Mouse (Mus musculus): ENCODE results near the gene Dab1.

DNA sequence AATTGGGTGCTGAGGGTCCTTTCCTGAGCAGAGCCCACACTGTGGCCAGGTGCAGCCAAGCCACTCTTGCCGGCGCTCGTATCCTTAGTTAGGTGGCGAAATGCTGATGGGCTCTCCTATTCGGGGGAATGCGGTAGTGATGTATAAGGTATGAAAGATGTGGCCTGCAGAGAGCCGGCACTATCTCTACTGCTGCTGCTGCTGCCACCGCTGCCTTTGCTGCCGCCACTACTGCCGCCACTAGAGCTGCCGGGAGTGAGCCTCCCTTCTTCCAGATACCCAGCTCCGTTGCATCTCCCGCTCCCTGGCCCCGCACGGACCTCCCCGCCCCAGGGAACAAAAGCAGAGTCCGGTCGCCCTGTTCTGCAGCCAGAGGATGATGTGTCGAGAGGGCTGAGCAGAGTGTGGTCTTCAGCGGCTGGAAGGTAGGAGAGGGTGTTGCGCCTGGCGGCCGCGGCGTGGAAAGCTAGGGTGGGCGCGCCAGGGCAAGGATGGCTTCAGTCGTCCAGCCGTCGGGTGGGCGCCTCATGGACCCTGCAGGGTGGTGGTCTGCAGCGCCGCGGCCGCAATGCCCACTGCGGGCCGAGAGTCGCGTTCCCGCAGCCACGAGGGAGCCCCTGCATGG is at the start of gene Dab1:
- TF ChIP-seq CTCF (IDR thresholded peaks at IDR 0.05; ENCODE audit: extremely low read depth, insufficient read depth, insufficient read length, insufficient replicate concordance) (no peak), POLR2A (IDR thresholded peaks at IDR 0.05; ENCODE audit: low read depth, low read length) (no peak)

Measured in spleen, adult 2 months (tissue).